Mouse (Mus musculus): ENCODE data around the gene Lpp. TPM values are rescaled to one million over a fixed set of nuclear protein-coding genes. Genes with fewer than 3 reads are reported as not detected.

Gene Lpp
- polyA plus RNA-seq, 1 experiment from 2014 or later, result 46.6 TPM

DNA sequence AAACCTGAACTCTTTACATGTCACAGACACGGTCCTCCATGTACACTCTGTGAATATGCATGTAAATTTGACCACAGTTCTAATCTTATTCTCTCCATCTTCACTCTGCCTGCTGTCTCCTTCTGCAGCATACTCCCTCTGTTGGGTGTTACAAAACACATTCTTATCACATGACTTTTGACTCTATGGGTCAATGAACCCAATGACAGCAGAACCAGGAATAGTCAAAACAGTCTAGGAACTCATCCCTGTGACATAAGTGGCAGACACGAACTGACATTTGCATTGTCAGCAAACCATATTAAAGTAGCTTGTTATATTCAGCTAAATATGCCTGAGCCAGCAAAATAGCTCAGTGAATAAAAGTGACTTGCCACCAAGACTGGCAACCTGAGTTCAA, 383.7 kb downstream of the Lpp start:
- H3K4me1 ChIP-seq (ENCODE audit: control insufficient read depth in 2 of 2, insufficient read depth in 2 of 2, low read length in 2 of 2), result no peaks in the 10 kb centered on the region
- WGBS, result 76% methylated on average over 2 of the region's 2 CpGs

DNA sequence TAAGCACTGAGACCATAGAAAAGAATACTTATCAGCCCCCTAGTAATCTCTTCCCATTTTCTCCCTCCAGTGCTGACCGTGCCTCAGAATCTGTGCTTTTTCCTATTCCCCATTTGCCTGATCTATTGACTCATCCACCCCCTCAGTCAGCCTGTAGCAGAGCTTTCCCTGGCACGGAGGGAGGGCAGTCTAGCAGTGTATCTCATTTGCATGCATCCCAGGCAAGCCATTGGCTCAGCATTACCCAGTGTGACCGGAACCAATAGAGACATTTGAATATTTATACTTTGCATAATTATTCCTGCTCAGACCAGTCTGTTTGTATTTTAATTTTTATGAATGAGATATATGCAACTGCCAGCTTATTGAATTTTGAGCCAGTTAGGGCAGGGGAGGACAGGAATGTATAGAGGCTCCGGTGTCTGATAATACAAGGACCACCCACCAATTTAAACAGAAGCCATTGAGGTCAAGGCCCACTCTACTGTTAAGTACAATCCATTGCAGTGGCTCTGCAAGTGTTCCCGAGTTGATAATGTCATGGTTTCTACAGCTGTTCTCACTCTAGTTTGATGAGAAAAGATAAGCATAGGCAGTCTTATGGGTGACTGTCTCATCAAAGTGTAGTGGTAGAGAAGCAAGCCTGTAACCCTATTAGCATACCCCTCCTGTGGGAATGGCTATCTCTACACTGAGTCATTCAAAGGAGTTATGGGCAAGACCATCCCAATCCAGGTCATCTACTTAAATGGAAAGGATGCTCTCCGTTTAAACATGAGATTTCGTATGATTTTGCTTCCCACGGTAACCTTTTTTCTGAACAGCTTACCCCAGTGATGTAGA, 385.3 kb downstream of the Lpp start:
- Histone ChIP-seq H3K4me3 (ENCODE audit: control insufficient read depth in 1 of 2, insufficient read depth in 1 of 2, low read depth in 1 of 2, low read length in 2 of 2) (no peak overlapping the region), H3K27me3 (ENCODE audit: control insufficient read depth, insufficient read depth, low read length) (no peaks in the 10 kb centered on the region), H3K9me3 (ENCODE audit: control insufficient read depth, low read length) (no peaks in the 10 kb centered on the region), H3K36me3 (ENCODE audit: control insufficient read depth, insufficient read depth, low read length) (no peaks in the 10 kb centered on the region), H3K9ac (ENCODE audit: low read length) (no peak overlapping the region), H3K4me1 (ENCODE audit: control insufficient read depth in 2 of 2, insufficient read depth in 2 of 2, low read length in 2 of 2) (no peaks in the 10 kb centered on the region), H3K4me2 (ENCODE audit: low read length) (no peak overlapping the region), H3K27ac (replicated peaks in 1 of 2; ENCODE audit: control insufficient read depth in 1 of 2, insufficient read depth in 1 of 2, low read depth in 2 of 2, low read length in 2 of 2) (no peak overlapping the region)
- 76% methylated on average over 8 of the region's 8 CpGs for whole genome bisulfite sequencing
- ATAC-seq (ENCODE audit: insufficient number of reproducible peaks, insufficient read depth, low FRiP score, low read depth), result no peak

More for the DNA sequence above, 383.7 kb downstream of the Lpp start:
- Histone ChIP-seq H3K9me3 (ENCODE audit: control insufficient read depth, low read length) (no peaks in the 10 kb centered on the region), H3K27ac (replicated peaks in 1 of 2; ENCODE audit: control insufficient read depth in 1 of 2, insufficient read depth in 1 of 2, low read depth in 2 of 2, low read length in 2 of 2) (no peak overlapping the region), H3K36me3 (ENCODE audit: control insufficient read depth, insufficient read depth, low read length) (no peaks in the 10 kb centered on the region), H3K4me2 (ENCODE audit: low read length) (no peak overlapping the region), H3K27me3 (ENCODE audit: control insufficient read depth, insufficient read depth, low read length) (no peaks in the 10 kb centered on the region), H3K4me3 (ENCODE audit: control insufficient read depth in 1 of 2, insufficient read depth in 1 of 2, low read depth in 1 of 2, low read length in 2 of 2) (no peak overlapping the region), H3K9ac (ENCODE audit: low read length) (no peak overlapping the region)
- no peak for ATAC-seq (ENCODE audit: insufficient number of reproducible peaks, insufficient read depth, low FRiP score, low read depth)

DNA sequence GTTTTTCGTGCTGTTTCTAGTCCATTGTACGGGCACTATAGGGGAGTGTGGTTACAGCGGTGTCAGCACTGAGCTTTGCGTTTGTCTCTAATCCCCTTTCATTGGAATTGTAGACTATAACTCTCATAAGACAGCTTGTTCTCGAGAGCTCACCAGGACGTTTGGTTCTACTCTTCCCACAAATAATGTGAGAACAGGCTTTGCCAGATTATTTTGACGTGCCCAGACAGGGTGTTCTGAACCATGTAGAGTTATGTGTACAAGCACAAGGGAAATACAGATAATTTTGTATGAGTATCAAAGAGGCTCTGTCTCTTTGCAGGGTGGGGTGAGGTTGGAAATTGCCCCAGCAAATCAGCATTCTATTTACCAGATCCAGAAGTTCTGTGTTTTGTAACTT, 387.2 kb downstream of the Lpp start:
- Histone ChIP-seq H3K4me3 (ENCODE audit: control insufficient read depth in 1 of 2, insufficient read depth in 1 of 2, low read depth in 1 of 2, low read length in 2 of 2) (no peak overlapping the region), H3K27ac (replicated peaks in 1 of 2; ENCODE audit: control insufficient read depth in 1 of 2, insufficient read depth in 1 of 2, low read depth in 2 of 2, low read length in 2 of 2) (no peak overlapping the region), H3K4me2 (ENCODE audit: low read length) (no peak overlapping the region), H3K36me3 (ENCODE audit: control insufficient read depth, insufficient read depth, low read length) (no peaks in the 10 kb centered on the region), H3K9me3 (ENCODE audit: control insufficient read depth, low read length) (no peaks in the 10 kb centered on the region), H3K27me3 (ENCODE audit: control insufficient read depth, insufficient read depth, low read length) (no peaks in the 10 kb centered on the region), H3K9ac (ENCODE audit: low read length) (no peak overlapping the region), H3K4me1 (ENCODE audit: control insufficient read depth in 2 of 2, insufficient read depth in 2 of 2, low read length in 2 of 2) (no peaks in the 10 kb centered on the region)
- ATAC-seq (ENCODE audit: insufficient number of reproducible peaks, insufficient read depth, low FRiP score, low read depth), result no peak
- WGBS, result 75% methylated on average over 7 of the region's 7 CpGs

DNA sequence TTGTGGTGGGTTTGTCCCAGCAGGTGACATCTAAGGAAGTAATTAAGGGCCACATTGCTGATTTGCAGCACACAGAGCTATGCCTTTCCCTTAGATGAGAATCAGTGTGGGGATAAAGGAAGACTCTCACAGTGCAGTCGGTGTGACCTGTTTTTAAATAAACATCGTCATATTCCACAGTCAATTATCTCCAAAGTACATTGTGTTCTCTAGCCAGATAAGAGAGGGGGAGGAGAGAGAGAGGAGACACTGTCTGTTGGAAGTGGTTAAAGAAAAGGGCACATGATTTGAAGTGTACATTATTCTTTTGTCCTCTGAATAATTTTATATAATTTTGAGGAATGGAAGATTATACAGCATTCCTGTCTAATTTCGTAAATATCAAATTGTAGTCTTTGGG, 388.6 kb downstream of the Lpp start:
- no peak overlapping the region for H3K4me2 ChIP-seq (ENCODE audit: low read length)
- H3K9me3 ChIP-seq (ENCODE audit: control insufficient read depth, low read length), result no peaks in the 10 kb centered on the region
- 64% methylated on average over 3 of the region's 3 CpGs for WGBS
- no peaks in the 10 kb centered on the region for H3K4me1 ChIP-seq (ENCODE audit: control insufficient read depth in 2 of 2, insufficient read depth in 2 of 2, low read length in 2 of 2)
- no peak overlapping the region for H3K9ac ChIP-seq (ENCODE audit: low read length)
- no peak for ATAC-seq (ENCODE audit: insufficient number of reproducible peaks, insufficient read depth, low FRiP score, low read depth)
- H3K27me3 ChIP-seq (ENCODE audit: control insufficient read depth, insufficient read depth, low read length), result no peaks in the 10 kb centered on the region
- H3K36me3 ChIP-seq (ENCODE audit: control insufficient read depth, insufficient read depth, low read length), result no peaks in the 10 kb centered on the region
- no peak overlapping the region for H3K27ac ChIP-seq (replicated peaks in 1 of 2; ENCODE audit: control insufficient read depth in 1 of 2, insufficient read depth in 1 of 2, low read depth in 2 of 2, low read length in 2 of 2)
- H3K4me3 ChIP-seq (ENCODE audit: control insufficient read depth in 1 of 2, insufficient read depth in 1 of 2, low read depth in 1 of 2, low read length in 2 of 2), result no peak overlapping the region

DNA sequence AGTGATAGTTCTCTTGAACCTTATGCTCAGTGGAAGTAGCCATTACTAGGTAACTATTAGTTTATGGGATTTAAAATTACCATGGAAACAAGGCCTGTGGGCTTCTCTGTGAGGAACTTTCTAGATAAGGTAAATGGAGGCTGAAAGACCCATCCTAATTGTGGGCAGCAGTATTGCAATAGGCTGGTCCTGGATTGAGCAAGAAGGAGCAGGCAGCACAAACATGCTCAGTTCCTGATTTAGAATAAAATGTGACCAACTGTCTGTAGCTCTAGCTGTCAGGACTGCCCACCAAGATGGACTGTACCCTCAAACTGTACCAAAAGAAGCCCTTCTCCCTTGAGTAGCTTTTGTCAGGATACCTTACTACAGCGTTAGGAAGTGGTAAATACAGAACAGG, 392.3 kb downstream of the Lpp start:
- Histone ChIP-seq H3K4me2 (ENCODE audit: low read length) (no peak overlapping the region), H3K9ac (ENCODE audit: low read length) (no peak overlapping the region), H3K4me3 (ENCODE audit: control insufficient read depth in 1 of 2, insufficient read depth in 1 of 2, low read depth in 1 of 2, low read length in 2 of 2) (no peak overlapping the region), H3K9me3 (ENCODE audit: control insufficient read depth, low read length) (no peaks in the 10 kb centered on the region), H3K36me3 (ENCODE audit: control insufficient read depth, insufficient read depth, low read length) (no peaks in the 10 kb centered on the region), H3K27ac (replicated peaks in 1 of 2; ENCODE audit: control insufficient read depth in 1 of 2, insufficient read depth in 1 of 2, low read depth in 2 of 2, low read length in 2 of 2) (no peak overlapping the region), H3K27me3 (ENCODE audit: control insufficient read depth, insufficient read depth, low read length) (no peaks in the 10 kb centered on the region), H3K4me1 (ENCODE audit: control insufficient read depth in 2 of 2, insufficient read depth in 2 of 2, low read length in 2 of 2) (no peaks in the 10 kb centered on the region)
- WGBS, result 95% methylated on average over 1 of the region's 1 CpGs
- ATAC-seq (ENCODE audit: insufficient number of reproducible peaks, insufficient read depth, low FRiP score, low read depth), result no peak

DNA sequence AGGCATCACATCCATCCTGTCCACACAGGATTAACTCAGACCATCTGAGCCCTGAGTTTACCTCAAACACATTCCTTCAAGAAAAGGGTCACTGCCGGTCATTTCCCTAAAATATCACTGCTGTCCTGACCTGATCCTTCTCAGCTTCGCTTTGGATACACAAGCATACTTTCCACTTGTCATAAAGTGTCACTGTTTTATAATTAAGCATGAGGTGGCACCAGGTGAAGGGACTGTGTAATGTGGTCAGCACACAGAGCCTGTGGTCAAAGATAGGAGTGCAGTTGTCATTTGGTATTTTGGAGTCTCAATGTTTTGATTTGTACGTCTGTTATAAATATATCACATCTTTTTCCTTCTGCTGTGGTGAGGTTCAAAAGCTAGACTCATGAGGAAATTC, 395.7 kb downstream of the Lpp start:
- Histone ChIP-seq H3K4me3 (ENCODE audit: control insufficient read depth in 1 of 2, insufficient read depth in 1 of 2, low read depth in 1 of 2, low read length in 2 of 2) (no peak overlapping the region), H3K27ac (replicated peaks in 1 of 2; ENCODE audit: control insufficient read depth in 1 of 2, insufficient read depth in 1 of 2, low read depth in 2 of 2, low read length in 2 of 2) (no peak overlapping the region), H3K4me1 (ENCODE audit: control insufficient read depth in 2 of 2, insufficient read depth in 2 of 2, low read length in 2 of 2) (no peaks in the 10 kb centered on the region), H3K36me3 (ENCODE audit: control insufficient read depth, insufficient read depth, low read length) (no peaks in the 10 kb centered on the region), H3K4me2 (ENCODE audit: low read length) (no peak overlapping the region), H3K27me3 (ENCODE audit: control insufficient read depth, insufficient read depth, low read length) (no peaks in the 10 kb centered on the region), H3K9me3 (ENCODE audit: control insufficient read depth, low read length) (no peaks in the 10 kb centered on the region), H3K9ac (ENCODE audit: low read length) (no peak overlapping the region)
- no peak for ATAC-seq (ENCODE audit: insufficient number of reproducible peaks, insufficient read depth, low FRiP score, low read depth)
- WGBS, result 68% methylated on average over 3 of the region's 3 CpGs

DNA sequence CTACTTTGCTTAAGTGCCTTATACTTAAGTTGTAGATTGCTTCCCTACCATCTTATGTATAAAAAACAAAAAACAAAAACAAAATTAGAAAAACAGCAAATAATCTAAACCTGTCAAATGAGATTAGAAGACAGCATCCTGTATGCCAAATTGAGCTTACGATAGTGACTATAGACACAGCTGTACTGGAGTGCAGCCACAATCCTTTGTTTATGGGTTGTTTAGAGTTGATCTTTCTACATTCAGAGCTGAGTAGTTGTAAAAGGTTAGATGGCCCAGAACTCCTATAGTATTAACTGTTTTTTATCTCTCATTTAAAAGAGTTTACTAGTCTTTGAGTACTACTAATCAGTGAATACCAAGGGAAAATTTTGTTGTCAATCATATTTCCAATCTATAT, 398.1 kb downstream of the Lpp start:
- no peak for ATAC-seq (ENCODE audit: insufficient number of reproducible peaks, insufficient read depth, low FRiP score, low read depth)
- H3K9ac ChIP-seq (ENCODE audit: low read length), result no peak overlapping the region
- WGBS, result 96% methylated on average over 1 of the region's 1 CpGs
- no peaks in the 10 kb centered on the region for H3K9me3 ChIP-seq (ENCODE audit: control insufficient read depth, low read length)
- H3K27ac ChIP-seq (replicated peaks in 1 of 2; ENCODE audit: control insufficient read depth in 1 of 2, insufficient read depth in 1 of 2, low read depth in 2 of 2, low read length in 2 of 2), result no peak overlapping the region
- H3K4me1 ChIP-seq (ENCODE audit: control insufficient read depth in 2 of 2, insufficient read depth in 2 of 2, low read length in 2 of 2), result no peaks in the 10 kb centered on the region
- H3K4me3 ChIP-seq (ENCODE audit: control insufficient read depth in 1 of 2, insufficient read depth in 1 of 2, low read depth in 1 of 2, low read length in 2 of 2), result no peak overlapping the region
- H3K27me3 ChIP-seq (ENCODE audit: control insufficient read depth, insufficient read depth, low read length), result no peaks in the 10 kb centered on the region
- H3K36me3 ChIP-seq (ENCODE audit: control insufficient read depth, insufficient read depth, low read length), result no peaks in the 10 kb centered on the region
- H3K4me2 ChIP-seq (ENCODE audit: low read length), result no peak overlapping the region

DNA sequence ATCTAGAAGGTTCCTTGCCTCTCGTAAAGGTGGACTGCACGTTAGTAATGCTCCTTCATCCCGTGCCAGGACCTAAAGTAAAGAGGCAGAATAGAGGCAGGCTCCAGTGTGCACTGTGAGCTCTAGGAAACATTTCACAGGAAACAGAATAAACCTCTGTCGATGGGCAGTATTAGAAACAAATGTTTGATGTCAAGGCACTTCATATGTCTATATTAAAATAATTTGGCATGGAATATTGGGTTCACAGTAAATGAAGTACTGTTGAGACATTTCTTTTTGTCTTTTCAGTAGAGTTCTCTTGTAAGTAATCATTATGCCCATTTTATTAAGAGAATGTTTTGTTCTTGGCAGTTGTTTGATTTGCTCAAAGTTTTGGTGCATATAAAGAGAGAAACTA, 398.7 kb downstream of the Lpp start:
- no peak for ATAC-seq (ENCODE audit: insufficient number of reproducible peaks, insufficient read depth, low FRiP score, low read depth)
- Histone ChIP-seq H3K9me3 (ENCODE audit: control insufficient read depth, low read length) (no peaks in the 10 kb centered on the region), H3K4me1 (ENCODE audit: control insufficient read depth in 2 of 2, insufficient read depth in 2 of 2, low read length in 2 of 2) (no peaks in the 10 kb centered on the region), H3K9ac (ENCODE audit: low read length) (no peak overlapping the region), H3K4me2 (ENCODE audit: low read length) (no peak overlapping the region), H3K4me3 (ENCODE audit: control insufficient read depth in 1 of 2, insufficient read depth in 1 of 2, low read depth in 1 of 2, low read length in 2 of 2) (no peak overlapping the region), H3K27me3 (ENCODE audit: control insufficient read depth, insufficient read depth, low read length) (no peaks in the 10 kb centered on the region), H3K27ac (replicated peaks in 1 of 2; ENCODE audit: control insufficient read depth in 1 of 2, insufficient read depth in 1 of 2, low read depth in 2 of 2, low read length in 2 of 2) (no peak overlapping the region), H3K36me3 (ENCODE audit: control insufficient read depth, insufficient read depth, low read length) (no peaks in the 10 kb centered on the region)
- 86% methylated on average over 4 of the region's 4 CpGs for WGBS

Data from heart, embryonic 14.5 days (tissue).